Mouse (Mus musculus): ENCODE results near the gene Cr2. TPM values are rescaled to one million over a fixed set of nuclear protein-coding genes. Genes with fewer than 3 reads are reported as not detected.
A peak's percentile ranks its signal among the peaks of the same experiment; 100 is the strongest.

Gene Cr2
- total and polyA plus RNA-seq, 3 experiments = 0.08 TPM; not detected in 2

GRCm38 (mm10) chr1:195114414-195114813, 62.1 kb downstream of the Cr2 start:
- Histone ChIP-seq H3K27ac (ENCODE audit: control insufficient read depth, low read depth, low read length) (no peak overlapping the region), H3K36me3 (ENCODE audit: control insufficient read depth in 1 of 2, insufficient read depth in 2 of 2, low read length in 2 of 2) (peaks cover 24 to 63% of the 10 kb centered on the region in 2 experiments)

GRCm38 (mm10) chr1:195113621-195114020, 62.9 kb downstream of the Cr2 start:
- no peak overlapping the region for H3K27ac ChIP-seq (ENCODE audit: control insufficient read depth, low read depth, low read length)
- H3K79me2 ChIP-seq (ENCODE audit: control insufficient read depth, insufficient read depth, low read length, poor library complexity) = no peaks in the 10 kb centered on the region
- peak in 1 of 3 experiments; percentile 17; a peak in 3 of 6 replicates for TF ChIP-seq CTCF (IDR thresholded peaks at IDR 0.05 in 2 of 3, conservative IDR thresholded peaks at IDR 0.05 in 1 of 3; ENCODE audit: control insufficient read depth in 1 of 3, insufficient read depth in 1 of 3, low read depth in 2 of 3, low read length in 3 of 3, poor library complexity in 1 of 3, severe bottlenecking in 1 of 3)
- no peak for TF ChIP-seq SIN3A (IDR thresholded peaks at IDR 0.05; ENCODE audit: low read length)
- no peaks in the 10 kb centered on the region for H3K9me3 ChIP-seq (replicated peaks; ENCODE audit: insufficient read depth, low read length)
- peaks cover 19 to 67% of the 10 kb centered on the region in 2 experiments for H3K36me3 ChIP-seq (ENCODE audit: control insufficient read depth in 1 of 2, insufficient read depth in 2 of 2, low read length in 2 of 2)
- H3K4me1 ChIP-seq (ENCODE audit: control insufficient read depth in 1 of 2, insufficient read depth in 2 of 2, low read length in 2 of 2) = peaks cover 0 to 4% of the 10 kb centered on the region in 2 experiments; a peak in 2 of 4 replicates
- no peak overlapping the region for H3K9ac ChIP-seq (ENCODE audit: control insufficient read depth, low read depth, low read length, poor library complexity, severe bottlenecking)
- no peak overlapping the region for H3K4me3 ChIP-seq (ENCODE audit: control insufficient read depth in 1 of 2, insufficient read depth in 1 of 2, low read depth in 2 of 2, low read length in 2 of 2)
- no peaks in the 10 kb centered on the region for H3K27me3 ChIP-seq (ENCODE audit: control insufficient read depth in 1 of 2, insufficient read depth in 2 of 2, low read length in 2 of 2)
- DNase-seq (ENCODE audit: low read depth, low spot score) = peak; percentile 33

More at GRCm38 (mm10) chr1:195114414-195114813, 62.1 kb downstream of the Cr2 start:
- no peaks in the 10 kb centered on the region for H3K79me2 ChIP-seq (ENCODE audit: control insufficient read depth, insufficient read depth, low read length, poor library complexity)
- TF ChIP-seq GATA1 (IDR thresholded peaks at IDR 0.05; ENCODE audit: low read depth, low read length) (peak; percentile 27; the same call in 1 of the 2 replicates), POLR2AphosphoS5 (IDR thresholded peaks at IDR 0.05; ENCODE audit: borderline replicate concordance, low read depth, low read length) (no peak), POLR2AphosphoS2 (IDR thresholded peaks at IDR 0.05; ENCODE audit: low read length) (no peak)
- no peaks in the 10 kb centered on the region for H3K27me3 ChIP-seq (ENCODE audit: control insufficient read depth in 1 of 2, insufficient read depth in 2 of 2, low read length in 2 of 2)
- H3K4me3 ChIP-seq (ENCODE audit: control insufficient read depth in 1 of 2, insufficient read depth in 1 of 2, low read depth in 2 of 2, low read length in 2 of 2) = no peak overlapping the region
- DNase-seq (ENCODE audit: low read depth, low spot score) = no peak
- H3K4me1 ChIP-seq (ENCODE audit: control insufficient read depth in 1 of 2, insufficient read depth in 2 of 2, low read length in 2 of 2) = peaks cover 0 to 9% of the 10 kb centered on the region in 2 experiments; a peak in 2 of 4 replicates
- no peaks in the 10 kb centered on the region for H3K9me3 ChIP-seq (replicated peaks; ENCODE audit: insufficient read depth, low read length)
- no peak overlapping the region for H3K9ac ChIP-seq (ENCODE audit: control insufficient read depth, low read depth, low read length, poor library complexity, severe bottlenecking)

GRCm38 (mm10) chr1:195100693-195101092, 75.8 kb downstream of the Cr2 start:
- no peaks in the 10 kb centered on the region for H3K79me2 ChIP-seq (ENCODE audit: control insufficient read depth, insufficient read depth, low read length, poor library complexity)
- H3K36me3 ChIP-seq (ENCODE audit: control insufficient read depth in 1 of 2, insufficient read depth in 2 of 2, low read length in 2 of 2) = peaks cover 11 to 37% of the 10 kb centered on the region in 2 experiments
- no peak overlapping the region for H3K4me3 ChIP-seq (ENCODE audit: control insufficient read depth in 1 of 2, insufficient read depth in 1 of 2, low read depth in 2 of 2, low read length in 2 of 2)
- H3K4me1 ChIP-seq (ENCODE audit: control insufficient read depth in 1 of 2, insufficient read depth in 2 of 2, low read length in 2 of 2) = peaks cover 0 to 6% of the 10 kb centered on the region in 2 experiments; a peak in 1 of 4 replicates
- H3K9me3 ChIP-seq (replicated peaks; ENCODE audit: insufficient read depth, low read length) = no peaks in the 10 kb centered on the region
- no peak for DNase-seq (ENCODE audit: low read depth, low spot score)
- H3K9ac ChIP-seq (ENCODE audit: control insufficient read depth, low read depth, low read length, poor library complexity, severe bottlenecking) = no peak overlapping the region
- H3K27ac ChIP-seq (ENCODE audit: control insufficient read depth, low read depth, low read length) = no peak overlapping the region
- no peaks in the 10 kb centered on the region for H3K27me3 ChIP-seq (ENCODE audit: control insufficient read depth in 1 of 2, insufficient read depth in 2 of 2, low read length in 2 of 2)
- TF ChIP-seq CHD1 (IDR thresholded peaks at IDR 0.05; ENCODE audit: low read depth, low read length) (no peak), MAZ (IDR thresholded peaks at IDR 0.05; ENCODE audit: low read depth, low read length) (no peak), KAT2A (conservative IDR thresholded peaks at IDR 0.05; ENCODE audit: low read depth, low read length) (no peak), NELFE (IDR thresholded peaks at IDR 0.05; ENCODE audit: low read depth, low read length) (no peak), TAL1 (IDR thresholded peaks at IDR 0.05; ENCODE audit: low read length) (no peak), RAD21 (IDR thresholded peaks at IDR 0.05; ENCODE audit: low read depth, low read length) (no peak), SIN3A (IDR thresholded peaks at IDR 0.05; ENCODE audit: low read length) (no peak), TCF12 (IDR thresholded peaks at IDR 0.05; ENCODE audit: low read depth, low read length) (peak; percentile 69), MYB (IDR thresholded peaks at IDR 0.05; ENCODE audit: low read depth, low read length) (no peak), POLR2A (IDR thresholded peaks at IDR 0.05; ENCODE audit: control insufficient read depth in 1 of 2, insufficient read depth in 1 of 2, low read depth in 1 of 2, low read length in 2 of 2, poor library complexity in 1 of 2) (no peak), ELF1 (IDR thresholded peaks at IDR 0.05; ENCODE audit: low read depth, low read length) (no peak), GABPA (IDR thresholded peaks at IDR 0.05; ENCODE audit: low read depth, low read length) (no peak), MAX (IDR thresholded peaks at IDR 0.05; ENCODE audit: low read length) (no peak), POLR2AphosphoS5 (IDR thresholded peaks at IDR 0.05; ENCODE audit: borderline replicate concordance, low read depth, low read length) (no peak), CHD2 (IDR thresholded peaks at IDR 0.05; ENCODE audit: low read length) (no peak), TBP (IDR thresholded peaks at IDR 0.05; ENCODE audit: low read depth, low read length) (no peak), MEF2A (IDR thresholded peaks at IDR 0.05; ENCODE audit: extremely low read depth, insufficient replicate concordance, low read depth, low read length, poor library complexity, severe bottlenecking) (no peak), RCOR1 (IDR thresholded peaks at IDR 0.05; ENCODE audit: low read depth, low read length) (no peak), USF2 (IDR thresholded peaks at IDR 0.05; ENCODE audit: borderline replicate concordance in 1 of 2, insufficient read depth in 1 of 2, low read depth in 1 of 2, low read length in 2 of 2) (no peak), GATA1 (IDR thresholded peaks at IDR 0.05; ENCODE audit: low read depth, low read length) (peak; percentile 57; the same call in 1 of the 2 replicates), EP300 (IDR thresholded peaks at IDR 0.05; ENCODE audit: low read depth in 1 of 2, low read length in 2 of 2) (peak in 1 of 2 experiments; percentile 43; a peak in 1 of 4 replicates), USF1 (IDR thresholded peaks at IDR 0.05; ENCODE audit: low read depth, low read length) (no peak), SMC3 (IDR thresholded peaks at IDR 0.05; ENCODE audit: low read depth, low read length) (no peak), MAFK (IDR thresholded peaks at IDR 0.05; ENCODE audit: borderline replicate concordance, low read depth, low read length) (no peak)

Measured in MEL (cell line).